Mouse (Mus musculus): ENCODE data around the gene Wwtr1. TPM values are rescaled to one million over a fixed set of nuclear protein-coding genes. Genes with fewer than 3 reads are reported as not detected.

Gene Wwtr1
- total RNA-seq, 2 experiments from 2014 or later, result 15.5 to 15.8 TPM

DNA sequence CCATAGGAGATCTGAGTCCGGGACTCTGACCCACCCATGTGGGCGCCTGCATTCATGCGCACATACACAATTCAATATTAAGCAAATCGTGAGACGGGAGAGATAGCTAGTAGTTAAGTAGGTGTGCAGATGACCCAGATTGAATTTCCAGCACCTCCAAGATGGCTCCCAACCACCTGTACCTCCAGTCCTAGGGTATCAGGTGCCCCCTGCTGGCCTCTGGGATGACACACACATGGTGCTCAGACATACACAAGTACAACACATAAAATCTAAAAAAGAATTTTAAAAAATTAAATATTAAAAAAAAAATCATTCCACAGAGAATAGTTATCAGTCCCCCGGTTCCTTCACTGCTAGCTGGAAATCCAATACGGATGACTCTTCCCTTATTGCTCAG lies 60.7 kb downstream of the Wwtr1 start:
- DNase-seq, result no peak

DNA sequence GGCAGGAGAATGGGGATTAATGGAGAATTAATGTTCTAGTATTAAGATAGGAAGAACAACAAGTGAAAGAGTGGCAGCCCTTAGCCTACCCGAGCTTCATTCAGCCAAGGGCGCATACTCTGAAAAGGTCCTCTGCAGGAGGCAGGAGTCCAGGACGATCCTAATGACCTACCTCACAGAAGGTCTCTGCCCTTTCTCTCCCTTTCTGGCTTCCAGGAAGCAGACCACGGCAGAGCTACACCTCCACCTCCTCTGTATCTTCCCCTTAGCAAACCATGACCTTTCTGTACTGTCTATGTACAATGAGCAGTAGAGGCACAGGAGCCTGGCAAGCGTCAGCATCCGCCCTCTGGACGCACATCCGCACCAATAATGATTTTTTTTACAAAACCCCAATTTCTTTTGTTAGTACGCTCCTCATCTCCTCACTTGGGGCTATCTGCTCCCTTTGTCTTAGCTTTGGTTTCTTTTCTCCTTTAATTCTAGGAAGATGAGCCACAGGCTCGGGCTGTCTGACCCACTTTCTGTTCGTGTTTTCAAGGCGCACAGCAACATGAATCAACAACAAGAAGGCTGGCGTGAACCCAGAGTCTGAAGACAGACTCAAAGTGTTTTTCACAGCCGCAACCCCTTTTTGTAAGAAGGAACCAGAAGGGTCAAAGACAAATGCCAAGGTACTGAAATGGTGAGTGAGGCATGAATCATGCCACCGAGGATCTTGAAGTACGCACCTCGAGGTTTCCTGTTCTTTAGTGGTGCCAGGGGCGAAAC lies 63.7 kb downstream of the Wwtr1 start:
- DNase-seq, result no peak

DNA sequence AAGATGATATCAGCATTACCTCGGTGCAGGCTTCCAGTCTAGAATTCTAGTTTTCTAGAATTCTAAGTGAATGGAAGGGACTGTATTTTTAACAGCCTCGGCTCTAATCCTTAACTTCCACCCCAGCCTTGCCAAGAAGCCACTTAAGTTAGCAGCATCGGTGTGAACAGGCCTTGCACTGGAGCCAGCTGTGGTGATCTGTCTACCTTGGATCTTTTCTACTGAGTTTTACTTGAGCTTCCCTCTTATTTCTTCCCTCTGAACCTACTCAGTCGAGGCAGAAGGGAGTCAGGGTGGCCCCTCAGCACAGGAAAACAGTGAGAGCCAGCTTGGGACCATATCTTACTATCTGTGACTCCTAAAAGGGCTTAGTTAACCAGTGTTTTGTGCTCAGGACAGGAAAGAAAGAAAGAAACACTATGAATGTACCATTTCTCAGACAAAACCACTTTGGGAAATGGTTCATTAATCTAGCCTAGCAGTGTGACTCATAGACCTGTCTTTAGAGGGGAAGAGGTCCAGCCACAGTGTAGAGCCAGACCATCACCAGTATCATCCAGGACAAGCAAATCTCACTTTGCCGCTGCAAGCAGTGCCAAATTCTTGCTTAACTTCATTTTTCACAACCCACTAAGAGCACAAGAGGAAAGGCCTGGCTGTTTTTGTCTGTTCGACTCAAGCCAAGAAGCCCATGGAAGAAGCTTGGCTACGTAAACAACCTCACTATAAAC lies 65.6 kb downstream of the Wwtr1 start:
- DNase-seq, result no peak

DNA sequence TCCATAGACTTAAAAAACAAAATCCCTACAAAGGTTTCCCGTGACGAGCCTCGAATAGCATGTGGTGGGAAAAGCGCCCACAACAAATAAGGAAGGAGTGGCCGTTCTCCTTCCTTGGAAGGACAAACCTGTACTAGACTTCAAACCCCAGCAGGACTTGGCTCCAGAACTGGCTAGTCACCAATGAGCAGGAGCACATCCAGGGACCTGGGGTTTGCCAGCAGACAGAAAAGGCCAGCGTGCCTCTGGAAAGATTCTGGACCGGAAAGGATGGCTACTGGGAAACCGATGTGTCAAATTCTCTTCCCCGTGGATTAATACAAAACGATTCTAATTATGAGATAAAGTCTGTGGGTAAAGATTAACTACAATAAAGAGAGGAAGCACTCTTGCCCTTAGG lies 69.7 kb downstream of the Wwtr1 start:
- peak; percentile 14 to 32 for DNase-seq

DNA sequence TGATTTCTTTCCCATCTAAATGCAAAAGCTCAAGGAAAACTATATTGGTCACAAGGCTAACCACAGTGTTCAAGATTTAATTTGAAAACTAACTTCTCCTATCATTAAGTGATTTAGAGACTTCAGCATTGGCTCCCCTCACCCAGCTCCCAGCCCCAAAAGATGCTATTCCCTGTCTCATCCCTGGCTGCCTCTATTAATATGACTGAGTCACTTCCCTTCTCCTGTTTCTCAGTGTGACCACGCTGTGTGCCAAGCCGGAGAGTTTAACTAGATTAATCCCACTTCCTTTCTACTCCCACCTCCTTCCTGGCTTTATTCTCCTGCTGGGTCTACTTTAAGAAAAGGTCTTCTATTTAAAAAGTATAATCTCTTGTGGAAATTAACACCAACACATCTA lies 71.0 kb downstream of the Wwtr1 start:
- no peak for DNase-seq

DNA sequence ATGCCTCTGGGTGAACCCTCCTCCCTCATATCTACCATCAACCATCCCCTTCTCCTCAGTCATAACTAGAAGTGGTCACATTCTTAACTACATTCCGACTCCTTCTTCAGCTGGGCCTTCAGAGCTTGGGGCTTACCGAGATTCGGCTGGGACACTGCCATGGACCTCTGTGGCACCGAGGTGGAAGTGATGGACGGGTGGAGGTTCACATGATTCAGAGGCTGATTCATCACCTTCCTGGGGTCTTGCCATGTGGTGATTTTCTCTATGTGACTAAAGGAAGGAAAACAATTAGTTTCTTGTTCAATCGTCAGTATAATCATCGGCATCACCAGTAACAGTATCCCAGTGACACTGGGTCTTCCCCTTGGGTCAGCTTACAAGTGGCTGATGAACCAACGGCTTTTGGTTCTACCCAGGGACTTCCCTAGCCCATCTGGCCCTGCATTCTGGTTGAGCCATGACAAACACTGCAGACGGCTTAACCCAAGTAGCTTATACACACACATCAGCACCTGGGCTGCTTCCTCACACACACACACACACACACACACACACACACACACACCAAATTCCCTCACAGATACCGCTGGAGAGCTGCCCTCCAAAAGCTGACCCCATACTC lies 74.0 kb downstream of the Wwtr1 start:
- DNase-seq, result no peak

DNA sequence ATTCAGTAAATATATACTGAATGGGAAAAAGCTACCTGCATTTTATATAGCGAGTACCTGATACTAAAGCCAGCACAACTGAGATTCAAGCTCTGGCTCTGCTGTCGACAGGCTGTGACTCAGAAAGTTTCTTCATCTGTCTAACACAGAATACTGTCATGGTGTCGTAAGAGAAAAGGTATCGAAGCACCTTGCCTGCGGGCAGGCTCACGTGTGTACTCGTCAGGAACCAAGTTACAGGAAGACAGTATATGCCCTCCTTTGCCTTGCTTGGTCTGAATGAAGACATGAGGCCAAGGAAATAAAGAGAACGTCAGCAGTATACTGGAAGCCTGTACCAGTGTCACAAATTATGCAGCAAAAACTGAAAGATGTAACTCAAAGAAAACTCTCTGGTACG lies 74.9 kb downstream of the Wwtr1 start:
- DNase-seq, result no peak

DNA sequence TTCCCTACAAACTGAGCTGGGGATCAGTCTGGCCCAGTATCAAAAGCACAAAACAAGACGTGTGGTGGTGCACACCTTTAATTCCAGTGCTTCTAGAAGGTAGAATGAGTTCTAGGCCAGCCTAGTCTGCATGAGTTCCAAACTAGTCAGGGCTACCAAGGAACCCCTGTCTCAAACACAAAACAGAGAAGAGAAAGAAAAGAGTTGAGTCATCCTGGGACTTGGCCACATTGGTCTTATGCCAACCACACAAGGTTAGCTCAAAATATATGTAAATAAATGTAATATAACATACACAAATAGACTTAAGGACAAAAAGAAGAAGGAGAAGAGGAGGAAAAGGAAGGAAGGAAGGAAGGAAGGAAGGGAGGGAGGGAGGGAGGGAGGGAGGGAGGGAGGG lies 77.9 kb downstream of the Wwtr1 start:
- no peak for DNase-seq

DNA sequence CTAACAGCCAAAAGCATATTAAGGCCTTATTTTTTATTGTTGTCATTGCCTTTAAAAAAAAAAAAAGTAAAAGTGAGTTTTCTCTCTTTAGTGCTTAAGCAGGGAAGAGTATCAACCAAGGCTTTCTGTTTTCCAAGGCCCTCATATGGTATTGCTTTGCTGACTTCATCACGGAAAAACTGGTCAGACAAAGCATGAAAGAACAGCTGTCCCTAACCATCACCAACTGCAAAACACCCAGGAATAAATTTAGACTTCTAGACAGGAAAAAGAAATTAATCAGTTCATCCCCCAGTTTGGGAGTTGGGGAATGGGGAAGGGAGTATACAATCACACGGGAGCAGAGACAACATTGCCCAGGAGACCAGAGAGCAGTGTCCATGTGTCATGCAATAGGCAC lies 79.3 kb downstream of the Wwtr1 start:
- DNase-seq, result no peak

DNA sequence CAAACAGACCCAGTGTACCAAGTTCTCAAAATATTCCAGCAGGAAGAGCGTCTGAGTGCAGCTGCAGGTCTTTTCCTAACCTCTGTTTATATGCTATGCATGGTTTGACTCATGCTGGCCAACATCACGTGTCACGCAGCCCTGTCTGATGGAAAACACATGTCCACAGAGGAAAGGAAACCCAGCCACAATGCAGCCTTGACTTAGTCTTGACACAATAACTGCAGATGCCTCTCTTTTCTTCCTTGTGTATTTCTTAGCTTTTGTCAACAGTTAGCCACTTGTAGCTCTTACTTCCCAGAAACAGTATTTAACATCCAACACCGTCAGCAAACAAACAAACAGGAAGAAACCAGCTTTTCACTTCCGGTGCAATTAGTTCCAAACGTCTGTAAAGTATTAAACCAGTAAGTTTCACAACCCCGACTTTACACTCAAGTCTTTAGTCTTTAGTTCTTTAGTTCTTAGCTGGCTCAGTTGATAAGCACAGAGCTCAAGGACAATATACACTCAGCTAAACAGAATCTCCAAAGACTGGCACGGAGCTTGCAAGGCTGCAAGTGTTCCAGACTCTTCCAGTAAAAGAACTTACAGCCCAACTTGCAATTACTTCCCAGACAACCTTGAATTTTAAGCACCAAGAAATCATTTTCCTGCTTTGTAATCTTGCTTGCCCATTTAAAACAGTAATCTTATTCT lies 88.1 kb downstream of the Wwtr1 start:
- no peak for DNase-seq

DNA sequence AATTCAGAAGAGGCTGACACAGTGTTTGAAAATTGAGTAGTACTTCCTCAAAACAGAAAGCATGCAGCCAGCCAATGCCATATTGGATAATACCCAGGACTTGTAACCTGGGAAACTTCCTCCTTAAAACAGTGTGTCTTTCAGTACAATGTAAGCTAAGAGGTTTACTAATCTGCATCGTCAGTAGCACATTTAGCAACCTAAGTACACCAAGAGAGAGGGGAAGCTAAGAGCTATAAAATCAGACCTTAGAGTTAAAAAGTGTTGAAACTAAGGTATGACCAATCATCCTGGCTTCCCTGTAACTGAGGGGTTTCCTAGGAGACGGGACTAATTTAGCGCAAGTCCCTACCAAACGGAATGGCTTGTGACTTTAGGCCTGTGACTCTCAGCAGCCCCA lies 89.6 kb downstream of the Wwtr1 start:
- no peak for DNase-seq

DNA sequence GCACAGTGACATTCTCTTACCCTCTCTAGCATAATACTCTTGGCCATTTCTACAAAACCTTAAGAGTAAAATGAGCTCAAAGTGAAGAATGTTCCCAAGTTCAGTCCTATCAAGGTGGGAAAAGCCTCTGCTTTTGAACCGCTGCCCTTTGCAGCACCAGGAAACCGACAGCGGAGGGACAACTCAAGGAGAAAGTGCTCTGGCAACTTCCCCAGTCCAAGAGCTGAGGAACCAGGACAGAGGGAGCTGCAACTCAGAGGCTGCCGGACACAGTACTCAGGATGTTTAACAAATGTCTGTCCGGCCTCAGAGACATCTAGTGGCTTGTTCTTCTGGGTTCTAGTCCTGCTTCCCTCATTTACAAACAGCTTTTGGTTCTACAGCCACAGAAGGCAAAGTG lies 93.7 kb downstream of the Wwtr1 start:
- no peak for DNase-seq

DNA sequence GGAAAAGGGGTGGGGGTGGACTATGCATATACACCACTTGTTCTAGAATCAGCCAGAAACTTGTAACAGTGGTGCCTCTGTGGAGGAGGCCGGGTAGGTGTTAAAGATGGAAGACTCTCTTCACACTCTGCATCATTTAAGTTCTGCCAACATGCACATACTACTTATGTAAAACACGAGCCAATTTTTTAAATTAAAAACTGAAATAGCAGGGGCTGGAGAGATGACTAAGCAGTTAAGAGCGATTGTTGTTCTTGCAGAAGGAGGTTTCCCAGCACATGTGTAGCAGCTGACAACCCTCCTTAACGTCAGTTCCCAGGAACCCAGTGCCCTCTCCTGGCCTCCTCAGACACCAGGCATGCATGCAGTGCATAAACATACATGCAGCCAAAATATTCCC lies 95.1 kb downstream of the Wwtr1 start:
- no peak for DNase-seq

DNA sequence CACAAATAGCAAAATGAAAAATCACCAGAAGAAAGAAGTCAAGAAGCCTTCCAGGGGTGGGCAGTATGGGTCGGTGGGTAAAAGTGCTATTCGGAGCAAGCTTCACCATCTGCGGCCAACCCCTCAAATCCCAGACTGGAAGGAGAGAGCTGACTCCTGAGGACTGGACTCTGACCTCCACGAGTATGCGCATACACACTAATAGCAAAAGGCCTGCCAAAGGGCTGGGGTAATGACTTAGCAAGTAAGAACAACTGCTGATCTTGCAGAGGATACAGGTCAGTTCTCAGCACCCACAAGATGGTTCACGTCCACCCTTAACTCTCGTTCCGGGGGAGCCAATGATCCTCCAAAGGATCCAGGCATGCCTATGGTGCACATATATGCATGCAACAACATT lies 101.3 kb downstream of the Wwtr1 start:
- DNase-seq, result no peak

DNA sequence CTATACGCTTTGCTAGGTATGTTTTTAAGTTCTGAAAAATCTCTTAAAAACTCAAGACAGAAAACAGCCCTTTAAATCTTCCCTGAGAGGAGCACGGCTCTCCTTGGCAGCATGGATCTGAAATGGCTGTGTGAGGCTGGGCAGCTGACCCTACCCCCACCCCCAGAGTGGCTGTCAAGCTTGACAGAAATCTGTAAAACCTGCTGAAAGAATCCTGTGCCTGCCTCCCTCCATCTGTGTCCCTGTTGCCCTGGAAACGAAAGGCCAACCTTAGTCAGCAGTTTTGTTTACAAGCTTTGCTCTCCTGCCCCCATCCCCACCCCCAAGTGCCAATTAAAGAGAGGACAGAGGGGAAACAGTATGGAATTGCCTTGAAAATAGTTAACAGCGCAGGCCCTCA lies 103.3 kb downstream of the Wwtr1 start:
- peak in 1 of 2 experiments; percentile 16 for DNase-seq

DNA sequence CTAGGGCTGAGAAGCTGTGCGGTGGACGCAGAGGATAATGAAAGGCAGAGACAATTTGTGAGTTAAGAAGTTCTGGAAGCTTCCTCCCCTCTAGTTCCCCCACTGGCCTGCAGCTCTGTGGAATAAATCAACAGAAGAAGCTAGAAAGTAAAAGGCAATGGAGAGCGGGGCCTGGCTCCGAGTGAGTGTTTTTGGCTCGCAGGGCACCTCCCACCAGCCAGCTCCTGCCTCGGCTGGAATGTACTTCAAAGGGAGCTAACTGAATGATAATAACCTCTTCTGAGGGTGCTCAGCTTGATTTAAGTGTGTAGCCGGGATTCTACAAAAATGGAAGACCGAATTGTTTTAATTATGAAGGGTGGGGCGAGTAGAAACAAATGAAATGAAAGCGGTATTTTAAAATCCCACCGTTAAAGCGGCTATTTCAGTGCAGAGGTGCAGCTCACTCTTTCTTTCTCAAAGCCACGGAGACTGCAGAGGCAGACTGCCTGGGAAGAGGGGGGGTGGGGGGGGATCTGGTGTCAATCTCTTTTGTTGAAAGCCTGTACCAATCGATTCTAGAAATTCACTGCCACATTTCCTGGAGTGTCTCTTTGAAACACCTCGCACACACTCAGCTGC lies 104.6 kb downstream of the Wwtr1 start:
- DNase-seq, result peak in 1 of 2 experiments; percentile 28

DNA sequence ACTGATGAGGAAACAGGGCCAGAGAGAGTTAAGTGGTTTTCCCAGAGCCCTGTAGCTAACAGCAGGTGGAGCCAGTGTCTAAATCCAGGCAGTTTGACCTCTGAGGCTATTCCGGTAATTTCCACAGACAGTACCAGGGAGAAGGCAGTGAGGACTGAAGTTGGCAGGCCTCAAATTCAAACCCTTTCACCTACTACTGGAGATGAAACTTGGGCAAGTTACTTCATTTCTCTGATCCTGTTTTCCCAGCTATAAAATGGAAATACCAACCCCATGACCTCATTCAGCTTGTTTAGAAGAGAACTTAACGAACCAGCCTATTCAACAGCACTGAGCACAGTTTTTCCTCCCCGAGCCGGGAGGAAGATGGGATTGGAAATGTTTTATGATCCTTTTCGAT lies 105.4 kb downstream of the Wwtr1 start:
- DNase-seq, result no peak

DNA sequence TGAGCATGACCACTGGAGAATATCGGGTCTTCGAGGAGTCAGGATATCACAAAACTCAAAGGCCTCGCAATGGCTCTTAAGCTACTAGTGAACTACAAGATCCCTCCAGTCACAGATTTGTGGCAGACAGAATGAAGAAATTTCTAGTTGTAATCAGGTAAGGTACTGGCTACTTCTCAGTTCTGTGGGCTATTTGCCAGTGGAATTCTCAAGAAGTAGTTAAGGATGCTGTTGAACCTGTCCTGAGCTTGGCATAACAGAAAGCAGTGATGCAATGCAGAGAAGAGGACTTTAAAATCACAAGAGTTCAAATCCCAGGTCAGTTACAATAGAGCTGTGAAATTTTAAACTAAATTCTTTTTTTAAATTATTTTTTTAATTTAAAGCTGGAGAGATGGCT lies 106.4 kb downstream of the Wwtr1 start:
- DNase-seq, result no peak

DNA sequence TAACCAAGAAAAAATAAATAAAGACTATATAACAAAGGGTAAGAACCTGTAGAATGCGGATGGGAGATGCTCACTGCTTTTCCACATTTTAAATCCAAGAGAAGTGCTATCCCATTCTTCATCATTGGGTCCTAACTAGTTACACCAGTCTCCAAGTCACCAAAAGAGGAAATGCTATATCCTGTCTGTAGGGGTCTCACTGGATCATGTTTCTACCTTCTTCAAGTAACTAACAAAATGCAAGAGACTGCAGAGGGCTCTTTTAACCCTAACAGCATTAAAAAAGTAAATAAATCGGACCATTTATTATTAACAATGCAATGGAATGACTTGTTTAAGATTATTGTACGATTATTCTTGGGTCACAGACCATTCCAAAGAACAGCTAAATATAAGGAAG lies 109.4 kb downstream of the Wwtr1 start:
- DNase-seq, result no peak

DNA sequence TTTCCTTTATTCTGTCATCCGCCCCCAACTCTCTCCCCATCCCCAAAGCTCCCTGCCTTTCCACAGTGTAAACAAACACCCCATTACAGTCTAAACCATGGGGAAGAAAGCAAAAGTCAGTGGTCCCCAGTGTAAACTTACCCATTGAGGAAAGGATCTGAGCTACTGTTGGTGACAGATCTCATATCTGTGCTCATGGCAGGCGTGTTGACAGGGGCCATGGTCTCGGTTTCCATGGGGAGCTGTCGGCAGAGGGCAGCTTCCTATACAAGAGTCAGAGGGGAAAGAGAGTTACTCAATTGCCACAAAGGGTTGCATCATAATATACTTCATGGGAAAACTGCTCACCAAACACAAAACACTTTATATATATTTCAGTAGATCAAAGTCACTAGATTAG lies 112.4 kb downstream of the Wwtr1 start:
- DNase-seq, result no peak

DNA sequence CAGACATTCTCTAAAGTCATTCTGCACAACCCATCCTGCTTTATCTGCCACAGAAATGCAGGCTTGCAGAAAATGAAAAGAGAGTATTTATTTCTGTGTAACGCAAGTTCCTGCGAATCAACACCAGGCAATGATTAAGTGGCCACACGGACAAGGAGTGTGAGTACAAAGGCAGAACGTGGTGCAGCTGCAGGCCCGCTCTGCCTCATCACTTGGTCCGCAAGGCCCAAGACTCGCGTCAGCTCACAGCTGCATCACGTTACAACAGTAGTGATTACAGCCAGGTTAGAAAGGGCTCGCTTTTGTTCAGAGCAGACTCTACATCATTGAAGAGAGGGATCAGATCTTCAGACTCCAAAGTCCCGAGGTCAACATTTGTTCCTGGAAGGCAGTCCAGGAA lies 117.1 kb downstream of the Wwtr1 start:
- DNase-seq, result no peak

DNA sequence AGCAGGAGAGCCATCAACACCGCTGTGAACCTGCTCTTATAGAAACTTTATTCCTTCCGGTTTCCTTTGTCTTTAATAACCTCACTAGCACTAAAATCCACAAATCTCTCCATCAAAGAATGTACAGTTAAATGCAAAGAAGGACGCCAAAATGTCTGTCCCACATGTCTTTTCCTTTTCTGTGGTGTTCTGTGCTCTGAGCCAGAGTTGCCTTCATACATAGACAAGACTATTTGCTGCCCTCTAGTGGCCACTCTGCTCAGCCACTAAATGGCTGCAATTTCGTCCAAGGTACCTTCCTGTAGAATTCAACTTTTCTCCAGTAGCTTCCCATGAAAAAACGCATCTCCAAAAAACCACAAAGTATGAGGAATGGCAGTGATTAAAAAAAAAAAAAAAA lies 127.3 kb downstream of the Wwtr1 start:
- peak; percentile 35 to 37 for DNase-seq

DNA sequence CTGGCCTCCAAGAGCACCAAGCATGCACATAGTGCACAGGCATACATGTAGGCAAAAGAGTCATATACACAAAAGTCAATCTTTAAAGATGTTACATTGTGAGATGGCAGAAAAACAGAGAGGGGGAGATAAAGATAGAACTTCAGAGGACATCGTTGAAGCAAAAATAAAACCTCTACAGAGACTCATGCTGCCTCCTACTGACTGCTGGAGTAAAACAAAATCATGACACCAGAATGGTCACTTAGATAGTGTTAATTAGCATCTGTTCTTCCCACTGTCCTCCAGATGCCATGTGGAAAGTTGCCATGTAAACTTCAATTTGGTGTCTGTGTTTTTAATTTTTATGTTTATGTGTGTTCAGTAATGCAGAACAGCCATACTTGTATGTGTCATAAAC lies 127.8 kb downstream of the Wwtr1 start:
- DNase-seq, result no peak
